Mouse (Mus musculus) adrenal gland, postnatal 0 days (tissue): ENCODE data around the gene Sp7. TPM values are rescaled to one million over a fixed set of nuclear protein-coding genes. Genes with fewer than 3 reads are reported as not detected.

Source experiments
- polyA plus RNA-seq: library from polyadenylated mRNA; unstranded; fragments of >200 nt; fragmentation: Nextera tagmentation; extraction: Ambion mirVana; gene quantifications from 2 replicates; pipeline ENCODE4 v1.2.1, GENCODE M21; 2015

Sp7 gene
- 0.10 and 0.27 TPM in 2 replicates for polyA plus RNA-seq

GRCm38 (mm10) chr15:102366733-102367344 lies at the start of gene Sp7:
TSS of gene Sp7 (minus strand) at chr15:102367182.

GRCm38 (mm10) chr15:102405489-102406195 lies 38.7 kb upstream of the Sp7 start, which contains the start of gene Sp1:
TSS of gene Sp1 (plus strand) at chr15:102406143.

GRCm38 (mm10) chr15:102350138-102350941 lies 16.6 kb downstream of the Sp7 start, which contains the start of gene Aaas:
TSS of gene Aaas (minus strand) at chr15:102350771.

GRCm38 (mm10) chr15:102331610-102332015 lies 35.4 kb downstream of the Sp7 start, which contains the start of gene Myg1:
TSS of gene Myg1 (plus strand) at chr15:102331709.

GRCm38 (mm10) chr15:102326022-102326576 lies 40.9 kb downstream of the Sp7 start, which contains the start of gene Pfdn5:
TSS of gene Pfdn5 (plus strand) at chr15:102326116.

Other genes with a start within 250 kb of the Sp7 start
- gene Spryd3, start 230.9 kb downstream of the Sp7 start, polyA plus RNA-seq: 25.6 and 29.0 TPM in 2 replicates
- 140 and 238 TPM in 2 replicates for gene Igfbp6, start 222.8 kb downstream of the Sp7 start, polyA plus RNA-seq
- gene Soat2, start 216.7 kb downstream of the Sp7 start, polyA plus RNA-seq: 0.69 and 0.79 TPM in 2 replicates
- 24.1 and 32.2 TPM in 2 replicates for gene Zfp740, start 163.9 kb downstream of the Sp7 start, polyA plus RNA-seq
- 66.5 and 80.5 TPM in 2 replicates for gene Csad, start 162.5 kb downstream of the Sp7 start, polyA plus RNA-seq
- 0.90 and 2.7 TPM in 2 replicates for gene Itgb7, start 135.2 kb downstream of the Sp7 start, polyA plus RNA-seq
- gene Rarg, start 109.7 kb downstream of the Sp7 start, polyA plus RNA-seq: 16.1 and 19.9 TPM in 2 replicates
- 0.19 and 0.49 TPM in 2 replicates for gene Gm9918, start 96.6 kb downstream of the Sp7 start, polyA plus RNA-seq
- 42.8 and 60.8 TPM in 2 replicates for gene Mfsd5, start 87.7 kb downstream of the Sp7 start, polyA plus RNA-seq
- gene Espl1, start 70.9 kb downstream of the Sp7 start, polyA plus RNA-seq: 4.3 and 4.6 TPM in 2 replicates
- gene Pfdn5, start 41.1 kb downstream of the Sp7 start, polyA plus RNA-seq: 557 and 831 TPM in 2 replicates
- gene Myg1, start 35.5 kb downstream of the Sp7 start, polyA plus RNA-seq: 70.0 and 81.2 TPM in 2 replicates
- gene Aaas, start 16.4 kb downstream of the Sp7 start, polyA plus RNA-seq: 20.1 and 31.7 TPM in 2 replicates
- 3.7 and 3.8 TPM in 2 replicates for gene Sp1, start 39.0 kb upstream of the Sp7 start, polyA plus RNA-seq
- 1.2 and 2.9 TPM in 2 replicates for gene Amhr2, start 78.2 kb upstream of the Sp7 start, polyA plus RNA-seq
- 115 and 172 TPM in 2 replicates for gene Prr13, start 91.8 kb upstream of the Sp7 start, polyA plus RNA-seq
- 120 and 135 TPM in 2 replicates for gene Pcbp2, start 103.4 kb upstream of the Sp7 start, polyA plus RNA-seq
- gene Gm10337, start 136.5 kb upstream of the Sp7 start, polyA plus RNA-seq: 5.6 and 8.0 TPM in 2 replicates
- 9.7 and 11.3 TPM in 2 replicates for gene Map3k12, start 149.9 kb upstream of the Sp7 start, polyA plus RNA-seq
- gene Tarbp2, start 151.0 kb upstream of the Sp7 start, polyA plus RNA-seq: 33.9 and 41.3 TPM in 2 replicates
- 1.3 TPM in 2 replicates for gene Npff, start 157.8 kb upstream of the Sp7 start, polyA plus RNA-seq